Mouse (Mus musculus) cerebellum, adult 2 months (tissue): ENCODE data around the gene Cldn17.
A peak's percentile ranks its signal among the peaks of the same experiment; 100 is the strongest.

Experiments used
- CTCF ChIP-seq: fragments of 200-500 bp; IDR thresholded peaks from 2 replicates; pipeline ENCODE4 v1.5.1; 2011; ENCODE audit warnings: low read depth, mild to moderate bottlenecking, control low read depth, low read length, moderate library complexity, borderline replicate concordance; ENCODE audit not compliant: insufficient read depth
- POLR2A ChIP-seq: fragments of 200-500 bp; IDR thresholded peaks from 2 replicates; pipeline ENCODE4 v1.6.1; 2011; ENCODE audit warnings: low read length, control low read depth, borderline replicate concordance; ENCODE audit not compliant: insufficient read depth

- TF ChIP-seq POLR2A (no peak), CTCF (peak; percentile 21; the same call in 1 of the 2 replicates)
Measured at GRCm38 (mm10) chr16:88542488-88542887, 35.7 kb upstream of the Cldn17 start.
